Mouse (Mus musculus): Measurements from ENCODE around the gene Bsx. TPM values are rescaled to one million over a fixed set of nuclear protein-coding genes. Genes with fewer than 3 reads are reported as not detected.

The Bsx gene
- polyA plus RNA-seq, 1 experiment from 2014 or later, result 0.27 TPM

- Histone ChIP-seq H3K27me3 (ENCODE audit: poor library complexity, severe bottlenecking) (peaks cover 99% of the 10 kb centered on the region), H3K9me3 (no peaks in the 10 kb centered on the region), H3K27ac (no peak overlapping the region), H3K36me3 (replicated peaks) (no peaks in the 10 kb centered on the region), H3K4me1 (peaks cover 39% of the 10 kb centered on the region), H3K4me3 (no peak overlapping the region)
- peak; percentile 27 for DNase-seq (ENCODE audit: extremely low spot score, low spot score)
- WGBS, result under 1% methylated on average over 4 of the region's 4 CpGs
Measured at GRCm38 (mm10) chr9:40874961-40875360, 1.0 kb downstream of the Bsx start.

GRCm38 (mm10) chr9:40875431-40875830, 1.5 kb downstream of the Bsx start:
- 1% methylated on average over 17 of the region's 17 CpGs for WGBS

GRCm38 (mm10) chr9:40876164-40876563, 2.2 kb downstream of the Bsx start:
- no peak overlapping the region for H3K4me3 ChIP-seq

More at GRCm38 (mm10) chr9:40875431-40875830, 1.5 kb downstream of the Bsx start:
- Histone ChIP-seq H3K4me3 (no peak overlapping the region), H3K36me3 (replicated peaks) (no peaks in the 10 kb centered on the region), H3K27ac (no peak overlapping the region), H3K27me3 (ENCODE audit: poor library complexity, severe bottlenecking) (peaks cover 99% of the 10 kb centered on the region), H3K4me1 (peaks cover 39% of the 10 kb centered on the region), H3K9me3 (no peaks in the 10 kb centered on the region)
- peak; percentile 29 for DNase-seq (ENCODE audit: extremely low spot score, low spot score)

GRCm38 (mm10) chr9:40876693-40877092, 2.8 kb downstream of the Bsx start:
- Histone ChIP-seq H3K9me3 (no peaks in the 10 kb centered on the region), H3K4me3 (no peak overlapping the region), H3K27me3 (ENCODE audit: poor library complexity, severe bottlenecking) (peaks cover 100% of the 10 kb centered on the region), H3K36me3 (replicated peaks) (no peaks in the 10 kb centered on the region), H3K27ac (no peak overlapping the region), H3K4me1 (peaks cover 33% of the 10 kb centered on the region)
- no peak for DNase-seq (ENCODE audit: extremely low spot score, low spot score)
- 7% methylated on average over 5 of the region's 5 CpGs for WGBS

More at GRCm38 (mm10) chr9:40876164-40876563, 2.2 kb downstream of the Bsx start:
- Histone ChIP-seq H3K9me3 (no peaks in the 10 kb centered on the region), H3K36me3 (replicated peaks) (no peaks in the 10 kb centered on the region), H3K27ac (no peak overlapping the region), H3K4me1 (peaks cover 38% of the 10 kb centered on the region), H3K27me3 (ENCODE audit: poor library complexity, severe bottlenecking) (peaks cover 100% of the 10 kb centered on the region)
- peak; percentile 50 for DNase-seq (ENCODE audit: extremely low spot score, low spot score)
- under 1% methylated on average over 29 of the region's 29 CpGs for whole genome bisulfite sequencing

GRCm38 (mm10) chr9:40877146-40877880, 3.4 kb downstream of the Bsx start:
- no peak for DNase-seq (ENCODE audit: extremely low spot score, low spot score)
- peaks cover 100% of the 10 kb centered on the region for H3K27me3 ChIP-seq (ENCODE audit: poor library complexity, severe bottlenecking)
- no peaks in the 10 kb centered on the region for H3K36me3 ChIP-seq (replicated peaks)
- no peak overlapping the region for H3K27ac ChIP-seq
- peak overlapping the region; percentile 30; the same call in 1 of the 2 replicates for H3K4me3 ChIP-seq
- no peaks in the 10 kb centered on the region for H3K9me3 ChIP-seq
- WGBS, result under 1% methylated on average over 42 of the region's 42 CpGs
- peaks cover 28% of the 10 kb centered on the region for H3K4me1 ChIP-seq

- Histone ChIP-seq H3K4me1 (peaks cover 25% of the 10 kb centered on the region), H3K27ac (no peak overlapping the region), H3K9me3 (no peaks in the 10 kb centered on the region), H3K36me3 (replicated peaks) (no peaks in the 10 kb centered on the region), H3K4me3 (peak overlapping the region; percentile 30; the same call in 1 of the 2 replicates), H3K27me3 (ENCODE audit: poor library complexity, severe bottlenecking) (peaks cover 100% of the 10 kb centered on the region)
- WGBS, result under 1% methylated on average over 29 of the region's 29 CpGs
- peak; percentile 62 for DNase-seq (ENCODE audit: extremely low spot score, low spot score)
Measured at GRCm38 (mm10) chr9:40877881-40878235, 3.9 kb downstream of the Bsx start.

GRCm38 (mm10) chr9:40878291-40878945, 4.5 kb downstream of the Bsx start:
- under 1% methylated on average over 32 of the region's 32 CpGs for WGBS
- Histone ChIP-seq H3K4me1 (peaks cover 25% of the 10 kb centered on the region), H3K9me3 (no peaks in the 10 kb centered on the region), H3K4me3 (peak overlapping the region; percentile 30; the same call in 1 of the 2 replicates), H3K27ac (no peak overlapping the region), H3K27me3 (ENCODE audit: poor library complexity, severe bottlenecking) (peaks cover 100% of the 10 kb centered on the region), H3K36me3 (replicated peaks) (no peaks in the 10 kb centered on the region)
- no peak for DNase-seq (ENCODE audit: extremely low spot score, low spot score)

- no peak for DNase-seq (ENCODE audit: extremely low spot score, low spot score)
- Histone ChIP-seq H3K9me3 (no peaks in the 10 kb centered on the region), H3K27ac (no peak overlapping the region), H3K4me3 (no peak overlapping the region), H3K36me3 (replicated peaks) (no peaks in the 10 kb centered on the region), H3K27me3 (ENCODE audit: poor library complexity, severe bottlenecking) (peaks cover 100% of the 10 kb centered on the region), H3K4me1 (peaks cover 22% of the 10 kb centered on the region)
- WGBS, result 1% methylated on average over 14 of the region's 14 CpGs
Measured at GRCm38 (mm10) chr9:40878998-40879397, 5.1 kb downstream of the Bsx start.

- DNase-seq (ENCODE audit: extremely low spot score, low spot score), result no peak
- Histone ChIP-seq H3K27me3 (ENCODE audit: poor library complexity, severe bottlenecking) (peaks cover 100% of the 10 kb centered on the region), H3K4me1 (peaks cover 23% of the 10 kb centered on the region), H3K27ac (no peak overlapping the region), H3K9me3 (no peaks in the 10 kb centered on the region; the same call in 1 of the 2 replicates), H3K4me3 (no peak overlapping the region), H3K36me3 (replicated peaks) (no peaks in the 10 kb centered on the region)
- 26% methylated on average over 10 of the region's 10 CpGs for WGBS
Measured at GRCm38 (mm10) chr9:40885669-40886068, 11.7 kb downstream of the Bsx start.

- 38% methylated on average over 12 of the region's 12 CpGs for WGBS
- H3K36me3 ChIP-seq (replicated peaks), result no peaks in the 10 kb centered on the region
- no peak overlapping the region for H3K4me3 ChIP-seq
- peak; percentile 25 for DNase-seq (ENCODE audit: extremely low spot score, low spot score)
- H3K4me1 ChIP-seq, result peaks cover 23% of the 10 kb centered on the region
- no peak overlapping the region for H3K27ac ChIP-seq
- peaks cover 98% of the 10 kb centered on the region for H3K27me3 ChIP-seq (ENCODE audit: poor library complexity, severe bottlenecking)
- H3K9me3 ChIP-seq, result no peaks in the 10 kb centered on the region
Measured at GRCm38 (mm10) chr9:40889389-40889788, 15.5 kb downstream of the Bsx start.

GRCm38 (mm10) chr9:40892456-40892855, 18.5 kb downstream of the Bsx start:
- no peaks in the 10 kb centered on the region for H3K36me3 ChIP-seq (replicated peaks)
- no peak overlapping the region for H3K27ac ChIP-seq
- no peak for DNase-seq (ENCODE audit: extremely low spot score, low spot score)
- H3K9me3 ChIP-seq, result no peaks in the 10 kb centered on the region
- peaks cover 98% of the 10 kb centered on the region for H3K27me3 ChIP-seq (ENCODE audit: poor library complexity, severe bottlenecking)
- peaks cover 13% of the 10 kb centered on the region for H3K4me1 ChIP-seq
- no peak overlapping the region for H3K4me3 ChIP-seq
- WGBS, result 82% methylated on average over 6 of the region's 6 CpGs

GRCm38 (mm10) chr9:40907413-40907812, 33.5 kb downstream of the Bsx start:
- no peaks in the 10 kb centered on the region for H3K9me3 ChIP-seq
- 16% methylated on average over 8 of the region's 8 CpGs for WGBS
- H3K36me3 ChIP-seq (replicated peaks), result no peaks in the 10 kb centered on the region
- no peak overlapping the region for H3K4me3 ChIP-seq
- H3K27ac ChIP-seq, result 0 out of 2 replicates have a peak overlapping the region, but pooled peaks have one; percentile 26
- H3K4me1 ChIP-seq, result peaks cover 44% of the 10 kb centered on the region
- DNase-seq (ENCODE audit: extremely low spot score, low spot score), result peak; percentile 22
- H3K27me3 ChIP-seq (ENCODE audit: poor library complexity, severe bottlenecking), result peaks cover 47% of the 10 kb centered on the region

- no peak for DNase-seq (ENCODE audit: extremely low spot score, low spot score)
- no peaks in the 10 kb centered on the region for H3K36me3 ChIP-seq (replicated peaks)
- H3K9me3 ChIP-seq, result no peaks in the 10 kb centered on the region
- peak overlapping the region; percentile 32; the same call in 1 of the 2 replicates for H3K27ac ChIP-seq
- peaks cover 52% of the 10 kb centered on the region for H3K27me3 ChIP-seq (ENCODE audit: poor library complexity, severe bottlenecking)
- peak overlapping the region; percentile 21; the same call in 1 of the 2 replicates for H3K4me3 ChIP-seq
- 28% methylated on average over 8 of the region's 8 CpGs for WGBS
- H3K4me1 ChIP-seq, result peaks cover 44% of the 10 kb centered on the region
Measured at GRCm38 (mm10) chr9:40908411-40908810, 34.5 kb downstream of the Bsx start.
